Mouse (Mus musculus) ES-E14 (cell line): Measurements from ENCODE around the gene Colgalt1.

ENCODE experiments used
- CHD2 ChIP-seq: IDR thresholded peaks from 2 replicates; pipeline ENCODE4 v1.6.1; 2014; ENCODE audit warnings: mild to moderate bottlenecking, low read depth, low read length, inconsistent platforms
- MAFK ChIP-seq: IDR thresholded peaks from 2 replicates; pipeline ENCODE4 v1.6.1; 2014; ENCODE audit warnings: mild to moderate bottlenecking, low read depth, low read length, inconsistent platforms; ENCODE audit not compliant: insufficient read depth
- ZC3H11A ChIP-seq: IDR thresholded peaks from 2 replicates; pipeline ENCODE4 v1.6.1; 2012; ENCODE audit warnings: low read depth, mild to moderate bottlenecking, inconsistent platforms, low read length, borderline replicate concordance
- ZNF384 ChIP-seq: IDR thresholded peaks from 2 replicates; pipeline ENCODE4 v1.6.1; 2012; ENCODE audit warnings: low read depth, low read length, inconsistent platforms

GRCm38 (mm10) chr8:71613418-71613817 is 2.6 kb downstream of the Colgalt1 start:
- no peak for TF ChIP-seq CHD2
- TF ChIP-seq MAFK: no peak
- TF ChIP-seq ZC3H11A: no peak
- TF ChIP-seq ZNF384: no peak
